Mouse (Mus musculus): ENCODE data around the gene Amz2.

The Amz2 gene

GRCm38 (mm10) chr11:109421205-109421604, 4.5 kb upstream of the Amz2 start:
- DNase-seq (ENCODE audit: low spot score) = no peak

- no peak for DNase-seq (ENCODE audit: low spot score)
These were observed 3.5 kb upstream of the Amz2 start for GRCm38 (mm10) chr11:109422263-109422662.

GRCm38 (mm10) chr11:109423294-109423693, 2.5 kb upstream of the Amz2 start:
- no peak for DNase-seq (ENCODE audit: low spot score)

GRCm38 (mm10) chr11:109426272-109426586, 483 bp downstream of the Amz2 start:
- DNase-seq (ENCODE audit: low spot score) = no peak

- no peak for DNase-seq (ENCODE audit: low spot score)
These were observed 1.6 kb downstream of the Amz2 start for GRCm38 (mm10) chr11:109427353-109427752.

- no peak for DNase-seq (ENCODE audit: low spot score)
These were observed 8.6 kb downstream of the Amz2 start for GRCm38 (mm10) chr11:109434233-109434798.

- no peak for DNase-seq (ENCODE audit: low spot score)
These were observed 11.1 kb downstream of the Amz2 start for GRCm38 (mm10) chr11:109436889-109437288.

- DNase-seq (ENCODE audit: low spot score) = no peak
These were observed 13.5 kb downstream of the Amz2 start for GRCm38 (mm10) chr11:109439209-109439608.

GRCm38 (mm10) chr11:109439829-109440340, 14.1 kb downstream of the Amz2 start:
- peak; percentile 43 for DNase-seq (ENCODE audit: low spot score)

GRCm38 (mm10) chr11:109440641-109441040, 14.9 kb downstream of the Amz2 start:
- no peak for DNase-seq (ENCODE audit: low spot score)

- peak; percentile 53 for DNase-seq (ENCODE audit: low spot score)
These were observed 15.4 kb downstream of the Amz2 start for GRCm38 (mm10) chr11:109441119-109441518.

GRCm38 (mm10) chr11:109442166-109442730, 16.5 kb downstream of the Amz2 start:
- DNase-seq (ENCODE audit: low spot score) = no peak

GRCm38 (mm10) chr11:109443468-109444263, 17.9 kb downstream of the Amz2 start:
- DNase-seq (ENCODE audit: low spot score) = no peak

- no peak for DNase-seq (ENCODE audit: low spot score)
These were observed 18.9 kb downstream of the Amz2 start for GRCm38 (mm10) chr11:109444600-109444999.

GRCm38 (mm10) chr11:109445438-109446035, 19.8 kb downstream of the Amz2 start:
- peak; percentile 72 for DNase-seq (ENCODE audit: low spot score)

GRCm38 (mm10) chr11:109451169-109451568, 25.4 kb downstream of the Amz2 start:
- no peak for DNase-seq (ENCODE audit: low spot score)

- DNase-seq (ENCODE audit: low spot score) = no peak
These were observed 30.5 kb downstream of the Amz2 start for GRCm38 (mm10) chr11:109456261-109456660.

GRCm38 (mm10) chr11:109458165-109458564, 32.4 kb downstream of the Amz2 start:
- no peak for DNase-seq (ENCODE audit: low spot score)

GRCm38 (mm10) chr11:109460586-109460985, 34.8 kb downstream of the Amz2 start:
- DNase-seq (ENCODE audit: low spot score) = no peak

- DNase-seq (ENCODE audit: low spot score) = peak; percentile 44
These were observed 39.3 kb downstream of the Amz2 start for GRCm38 (mm10) chr11:109465068-109465467.

- DNase-seq (ENCODE audit: low spot score) = no peak
These were observed 41.2 kb downstream of the Amz2 start for GRCm38 (mm10) chr11:109466987-109467386.

GRCm38 (mm10) chr11:109468133-109468532, 42.4 kb downstream of the Amz2 start:
- DNase-seq (ENCODE audit: low spot score) = no peak

GRCm38 (mm10) chr11:109470170-109470569, 44.4 kb downstream of the Amz2 start:
- DNase-seq (ENCODE audit: low spot score) = peak; percentile 44
